Mouse (Mus musculus): ENCODE measurements at regions not wholly inside any gene's neighbourhood (a gene's known extent, or its start where the extent isn't known, plus 50 kb on each side); places are given as distances from the start of the nearest gene placed in this dataset.

- no peak for DNase-seq (ENCODE audit: low spot score in 2 of 2)
- intact Hi-C loops (cut with DNase I): no loop called here
Measured at GRCm38 (mm10) chr15:61133316-61133715, 210.5 kb upstream of the A1bg start.

DNA sequence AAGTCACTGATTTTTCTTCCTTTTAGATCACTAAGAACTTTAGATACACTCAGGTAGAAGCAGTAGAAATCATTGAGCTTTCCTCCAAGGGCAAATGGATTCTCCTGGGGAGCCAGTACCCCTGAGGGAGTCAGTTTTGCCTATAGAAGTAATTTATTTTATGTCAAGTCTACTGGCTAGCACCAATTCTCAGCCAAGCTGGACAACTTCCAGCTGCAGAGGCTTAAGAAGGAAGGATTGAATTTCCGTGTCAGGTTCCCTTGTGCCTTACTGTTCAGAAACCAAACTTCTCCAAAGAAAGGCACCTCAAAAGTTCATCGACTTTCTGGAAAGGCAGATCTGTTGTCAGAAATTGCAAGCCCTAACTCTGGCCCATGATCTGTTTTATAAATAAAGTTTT lies 205.2 kb upstream of the A1bg start:
- intact Hi-C loops (cut with DNase I): no loop called here
- DNase-seq (ENCODE audit: low spot score in 2 of 2): no peak

DNA sequence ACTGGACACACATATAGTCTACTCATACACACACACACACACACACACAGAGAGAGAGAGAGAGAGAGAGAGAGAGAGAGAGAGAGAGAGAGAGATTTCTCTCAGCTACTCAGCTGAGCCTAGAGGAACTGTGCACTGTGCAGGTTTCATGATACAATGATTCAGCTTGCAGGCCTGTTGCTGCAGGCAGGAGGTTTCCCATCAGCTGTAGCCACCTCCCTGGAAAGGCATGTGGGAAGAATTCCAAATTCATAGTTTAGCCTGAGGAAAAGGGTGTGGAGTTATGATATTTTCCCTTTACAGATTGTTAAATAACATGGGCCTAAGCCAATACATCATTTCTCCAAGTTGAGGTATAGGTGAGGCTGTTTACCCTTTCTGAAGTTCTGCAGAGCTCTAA lies 204.3 kb upstream of the A1bg start:
- no peak for DNase-seq (ENCODE audit: low spot score in 2 of 2)
- intact Hi-C loops (cut with DNase I): no loop called here

DNA sequence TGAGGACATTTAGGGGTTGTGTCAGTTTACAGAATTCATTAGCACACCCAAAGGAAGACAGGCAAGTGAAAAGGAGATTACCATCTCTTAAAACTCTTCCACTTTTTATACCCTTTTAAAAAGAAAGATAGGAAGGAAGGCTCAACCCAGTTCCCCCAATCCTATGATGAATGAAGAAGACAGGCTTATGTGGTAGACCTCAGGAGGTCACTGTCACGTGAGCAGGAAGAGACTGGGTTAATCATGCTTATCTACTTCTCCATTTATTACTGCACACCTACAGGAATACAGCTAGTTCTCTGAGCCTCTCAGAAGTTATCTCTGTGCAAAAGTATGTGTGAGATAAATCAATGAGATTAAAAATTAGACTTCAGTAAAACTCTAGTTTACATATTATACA lies 194.1 kb upstream of the A1bg start:
- intact Hi-C loops (cut with DNase I): no loop called here
- DNase-seq (ENCODE audit: low spot score in 2 of 2): no peak

DNA sequence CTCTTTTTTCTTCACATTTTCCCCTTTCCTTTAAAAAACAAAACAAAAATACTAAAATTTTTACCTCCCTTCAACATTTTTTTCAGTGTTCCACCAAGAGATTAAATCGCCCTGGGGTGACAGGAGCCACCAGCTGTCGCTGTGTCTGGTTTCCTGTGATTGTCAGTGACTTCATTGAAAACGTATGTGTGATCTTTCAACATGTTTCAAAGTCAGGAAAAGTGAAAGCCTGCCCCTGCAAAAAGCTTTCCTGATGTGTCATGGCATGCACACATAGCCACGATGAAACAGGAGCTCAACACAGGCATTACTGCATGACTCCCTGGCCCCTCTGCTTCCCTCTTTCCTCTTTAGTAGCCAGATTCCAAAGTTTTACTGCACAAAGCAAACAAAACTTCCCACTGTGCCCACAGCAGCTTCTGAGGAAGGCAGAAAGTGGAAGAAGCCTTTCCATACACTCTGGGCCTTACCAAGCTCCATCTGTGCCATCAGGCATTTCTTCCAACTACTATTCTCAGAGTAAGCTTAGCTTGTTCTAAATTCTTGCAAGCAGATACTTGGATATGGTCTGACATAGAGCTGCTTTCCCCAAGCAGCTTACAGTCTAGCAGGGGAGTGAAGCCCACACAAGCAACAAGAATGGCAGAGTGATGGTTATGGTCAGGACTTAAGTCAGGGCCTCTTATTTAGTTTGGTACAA lies 186.8 kb upstream of the A1bg start:
- intact Hi-C loops (cut with DNase I): no loop called here
- no peak for DNase-seq (ENCODE audit: low spot score in 2 of 2)

DNA sequence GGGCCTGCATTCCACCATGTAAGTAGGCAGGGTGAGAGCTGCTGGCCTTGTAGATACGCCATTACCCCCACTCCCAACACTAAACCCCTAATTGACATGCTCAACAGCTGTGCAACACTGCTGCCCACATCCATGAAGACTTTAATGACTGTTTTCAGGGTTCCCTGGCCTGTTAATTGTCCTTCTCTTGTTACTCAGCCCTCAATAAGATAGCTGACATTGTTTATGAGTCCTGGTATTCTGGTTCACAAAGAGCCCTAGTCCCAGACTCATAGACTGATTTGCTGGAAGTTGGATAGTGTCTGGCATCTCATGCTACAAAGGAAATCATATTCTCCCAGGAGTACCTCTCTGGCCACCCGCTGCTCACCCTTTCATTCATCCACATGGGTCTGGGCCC lies 186.1 kb upstream of the A1bg start:
- intact Hi-C loops (cut with DNase I): no loop called here
- DNase-seq (ENCODE audit: low spot score in 2 of 2): no peak

DNA sequence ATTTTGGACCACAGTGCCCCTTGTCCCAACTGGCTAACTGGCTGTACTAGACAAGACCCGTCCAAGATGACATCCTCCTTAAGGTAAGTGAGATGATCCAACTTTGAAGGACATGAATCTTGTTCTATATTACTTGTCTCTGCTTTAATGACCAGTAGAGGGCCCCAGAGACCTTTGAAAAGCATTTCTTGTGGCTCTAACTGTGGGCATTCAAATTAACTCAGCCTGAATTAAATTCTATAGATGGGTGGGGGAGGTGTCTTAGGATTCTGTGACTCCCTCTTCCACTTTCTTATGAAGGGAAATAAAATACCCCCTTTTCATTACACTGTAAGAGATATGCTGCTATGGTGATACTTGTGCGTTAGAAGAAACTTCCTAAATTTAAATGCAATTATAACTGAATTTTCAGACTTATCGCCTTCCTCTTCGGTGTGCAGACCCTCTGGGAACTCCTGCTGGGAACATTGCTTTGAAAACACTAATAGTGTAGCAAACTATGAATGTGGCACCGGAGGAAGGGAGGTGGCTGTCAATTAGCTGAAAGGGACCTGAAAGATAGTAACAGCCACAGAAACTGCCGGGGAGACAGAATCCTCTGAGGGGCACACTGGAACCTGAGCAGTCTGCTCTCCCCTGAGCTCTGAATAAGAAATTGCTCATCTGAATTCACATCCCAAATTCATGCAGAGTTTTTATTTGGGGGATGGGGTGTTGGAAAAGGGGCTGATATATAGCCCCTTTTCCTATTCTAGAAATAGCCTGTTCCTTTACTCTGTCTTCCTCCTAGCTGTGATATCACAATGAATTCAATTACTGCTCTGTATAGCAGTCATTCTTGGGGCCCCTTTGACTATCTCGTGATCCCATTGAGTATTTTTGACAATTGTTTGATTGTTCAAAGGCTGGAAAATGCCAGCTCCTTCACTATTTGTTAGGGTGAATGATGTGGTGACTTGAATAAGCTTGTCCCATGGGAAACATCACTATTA lies 179.9 kb upstream of the A1bg start:
- no peak for DNase-seq (ENCODE audit: low spot score in 2 of 2)

GRCm38 (mm10) chr15:61100807-61101206 lies 178.0 kb upstream of the A1bg start:
- DNase-seq (ENCODE audit: low spot score in 2 of 2): no peak
- intact Hi-C loops (cut with DNase I): no loop called here

More for the DNA sequence above, 179.9 kb upstream of the A1bg start:
- intact Hi-C loops (cut with DNase I): no loop called here

GRCm38 (mm10) chr15:61098968-61099367 lies 176.2 kb upstream of the A1bg start:
- no peak for DNase-seq (ENCODE audit: low spot score in 2 of 2)
- intact Hi-C loops (cut with DNase I): loop anchor here (5.0 kb wide), 4 partner anchors 277 to 1222 kb away; no protein-coding TSS in a partner anchor

GRCm38 (mm10) chr15:61098519-61098918 lies 175.7 kb upstream of the A1bg start:
- intact Hi-C loops (cut with DNase I): loop anchor here (5.0 kb wide), 4 partner anchors 276 to 1221 kb away; no protein-coding TSS in a partner anchor

DNA sequence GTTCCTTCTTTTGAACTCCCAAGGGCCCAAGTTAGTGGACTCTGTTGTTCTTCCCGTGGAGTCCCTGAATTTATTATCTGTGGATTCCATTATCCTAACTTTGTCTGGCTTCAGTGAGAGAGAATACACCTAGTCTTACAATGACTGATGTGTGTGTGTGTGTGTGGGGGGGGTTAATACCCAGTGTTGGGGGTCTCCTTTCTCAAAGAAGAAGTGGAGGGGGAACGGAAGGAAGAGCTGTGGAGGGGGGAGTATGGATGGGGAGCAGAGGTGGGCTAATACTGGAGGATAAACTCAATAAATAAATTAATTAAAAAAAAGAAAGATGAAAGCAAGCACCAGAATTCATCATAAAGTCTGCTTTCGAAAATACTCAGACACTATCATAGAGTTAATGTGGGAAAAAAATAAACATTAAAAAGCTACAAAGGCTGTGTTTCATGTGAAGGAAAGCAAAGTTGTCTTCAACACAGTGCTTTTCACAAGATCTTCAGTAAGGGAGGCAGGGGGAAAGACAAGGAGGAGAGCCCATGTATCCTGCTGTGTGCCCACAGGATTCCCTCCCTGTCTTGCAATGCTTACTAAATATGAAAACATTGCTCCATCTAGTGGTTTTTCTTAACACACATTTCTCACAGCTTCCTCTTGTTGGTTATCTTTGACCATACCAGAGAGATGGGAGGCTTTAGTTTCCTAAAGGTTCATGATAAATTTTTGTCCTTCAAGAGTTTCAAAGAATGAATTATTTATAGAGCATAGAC lies 173.4 kb upstream of the A1bg start:
- intact Hi-C loops (cut with DNase I): loop anchor here (5.0 kb wide), 4 partner anchors 274 to 1219 kb away; no protein-coding TSS in a partner anchor
- no peak for DNase-seq (ENCODE audit: low spot score in 2 of 2)

More at GRCm38 (mm10) chr15:61098519-61098918, 175.7 kb upstream of the A1bg start:
- no peak for DNase-seq (ENCODE audit: low spot score in 2 of 2)

GRCm38 (mm10) chr15:61055017-61055609 lies 132.3 kb upstream of the A1bg start:
- intact Hi-C loops (cut with DNase I): no loop called here
- DNase-seq (ENCODE audit: low spot score in 2 of 2): no peak

DNA sequence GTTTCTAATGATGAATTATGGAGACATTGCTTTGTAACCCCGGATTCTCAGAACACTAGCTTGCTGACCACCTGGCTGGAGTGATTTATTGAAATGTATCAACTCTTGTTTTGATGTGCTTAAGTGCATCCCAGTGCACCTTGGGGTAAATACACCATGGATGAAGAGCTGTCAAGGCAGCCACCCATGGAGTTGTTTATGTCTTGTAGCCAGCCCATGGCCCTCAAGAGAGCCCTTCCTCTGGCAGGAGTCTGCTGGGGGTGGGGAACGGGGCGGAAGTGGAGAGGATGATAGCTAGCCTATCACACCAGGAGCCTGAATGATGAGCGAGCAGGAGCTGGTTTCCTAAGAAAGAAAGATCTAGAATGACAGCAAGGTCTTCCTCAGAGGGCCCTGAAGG lies 128.6 kb upstream of the A1bg start:
- DNase-seq (ENCODE audit: low spot score in 2 of 2): no peak

DNA sequence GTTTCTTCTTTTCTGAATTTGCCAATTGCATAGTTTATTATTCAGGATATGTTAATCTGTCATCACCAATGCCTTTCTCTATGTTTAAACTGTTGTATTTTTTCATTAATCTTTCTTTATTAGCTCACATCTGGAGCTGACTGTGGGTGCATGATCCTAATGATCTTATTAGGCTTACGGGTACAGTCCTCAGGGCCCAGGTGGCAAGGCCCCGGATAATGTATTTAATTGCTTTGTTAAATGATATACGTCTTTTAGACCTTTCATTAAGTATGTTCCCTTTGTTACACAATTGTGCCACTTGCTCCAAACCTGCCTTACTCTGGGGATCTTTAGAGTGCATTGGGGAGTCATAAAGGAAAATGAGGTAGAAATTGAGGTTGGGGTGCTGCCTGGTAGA lies 86.7 kb upstream of the A1bg start:
- intact Hi-C loops (cut with DNase I): no loop called here
- DNase-seq (ENCODE audit: low spot score in 2 of 2): no peak

More for the DNA sequence above, 128.6 kb upstream of the A1bg start:
- intact Hi-C loops (cut with DNase I): no loop called here

DNA sequence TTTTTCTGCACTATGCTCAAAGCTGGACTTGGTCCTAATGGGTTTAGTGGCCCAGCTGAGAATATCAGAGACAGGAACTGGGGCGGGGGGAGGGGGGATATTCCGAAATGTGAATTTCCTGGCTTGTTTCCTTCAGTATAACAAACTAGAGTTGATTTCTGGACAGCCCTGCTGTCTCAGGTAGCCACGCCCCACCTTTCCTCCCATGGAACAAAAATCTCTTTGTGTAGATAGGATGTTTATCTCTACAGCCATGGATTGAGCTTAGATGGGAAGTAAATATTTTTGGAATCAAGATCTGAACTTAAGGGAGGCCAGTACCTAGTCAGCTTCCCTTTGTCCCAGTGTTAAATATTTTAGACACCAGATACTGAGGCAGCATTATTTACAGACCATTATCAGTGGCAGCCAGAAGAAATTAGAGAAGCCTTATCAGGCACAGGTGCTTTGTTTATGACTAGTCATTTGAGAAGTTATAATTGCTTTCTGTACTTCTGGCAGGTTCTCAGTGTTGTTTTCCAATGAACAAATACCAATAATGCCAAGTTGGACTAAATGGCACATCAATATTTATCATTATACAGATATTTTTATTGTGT lies 84.7 kb upstream of the A1bg start:
- intact Hi-C loops (cut with DNase I): no loop called here
- DNase-seq (ENCODE audit: low spot score in 2 of 2): no peak

- DNase-seq (ENCODE audit: low spot score in 2 of 2): no peak
- intact Hi-C loops (cut with DNase I): no loop called here
Measured at GRCm38 (mm10) chr15:61006608-61007007, 83.8 kb upstream of the A1bg start.

DNA sequence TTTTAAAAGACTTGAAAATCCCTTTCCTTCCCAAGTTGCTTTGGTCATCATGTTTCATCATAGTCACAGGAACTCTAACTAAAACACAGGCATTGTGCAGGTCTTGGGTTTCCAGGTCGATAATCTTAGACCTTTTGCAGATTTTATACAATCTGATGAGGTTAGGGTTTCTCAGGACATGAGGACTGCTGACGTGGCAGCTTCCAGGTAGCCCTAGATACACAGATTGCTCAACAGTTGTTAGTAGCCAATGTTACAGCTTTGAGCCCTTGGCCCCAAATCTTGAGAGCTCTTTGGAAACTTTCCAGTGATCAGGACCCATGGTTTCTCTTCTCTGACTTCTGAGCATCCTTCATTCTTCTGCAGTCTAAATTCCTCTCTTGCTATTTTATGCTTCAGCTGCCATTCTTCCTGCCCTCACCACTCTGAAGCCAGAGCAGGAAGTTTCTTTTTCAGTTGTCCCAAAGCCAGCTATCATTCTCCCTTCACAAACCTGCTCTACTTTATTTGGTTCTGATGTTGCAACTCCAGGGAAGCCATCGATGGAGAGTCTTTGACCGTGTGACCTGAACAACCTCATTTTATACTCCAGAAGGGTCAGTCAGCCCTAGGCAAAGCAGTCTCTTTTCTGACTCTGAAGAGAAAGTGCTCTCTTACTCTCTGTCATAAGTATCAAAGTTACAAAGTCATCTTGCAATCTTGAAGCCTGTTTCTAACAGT lies 71.3 kb upstream of the A1bg start:
- DNase-seq (ENCODE audit: low spot score in 2 of 2): no peak
- intact Hi-C loops (cut with DNase I): no loop called here

GRCm38 (mm10) chr15:60993394-60993793 lies 70.6 kb upstream of the A1bg start:
- intact Hi-C loops (cut with DNase I): no loop called here
- no peak for DNase-seq (ENCODE audit: low spot score in 2 of 2)

- intact Hi-C loops (cut with DNase I): no loop called here
- DNase-seq (ENCODE audit: low spot score in 2 of 2): no peak
Measured at GRCm38 (mm10) chr15:60982576-60982975, 59.8 kb upstream of the A1bg start.

Measured in left cerebral cortex, postnatal 36 days (tissue).